Mouse (Mus musculus): ENCODE results near the gene Cfap61.
"Not testable (repeated sequence)": the region's sequence is repeated elsewhere in the genome, so short reads cannot be mapped to it uniquely, and the experiment has no call there.

The Cfap61 gene

GRCm38 (mm10) chr2:145934339-145935231 is at the start of gene Cfap61, which contains the start of gene Crnkl1:
TSS of gene Cfap61 (plus strand) at chr2:145934784.
TSS of gene Crnkl1 (minus strand) at chr2:145935014.
- DNase-seq: peak; percentile 93

GRCm38 (mm10) chr2:145884913-145885785 is 49.4 kb upstream of the Cfap61 start:
- no peak for DNase-seq

- peak; percentile 73 for DNase-seq
Observed at GRCm38 (mm10) chr2:145887937-145888765, 46.4 kb upstream of the Cfap61 start.

- no peak for DNase-seq
Observed at GRCm38 (mm10) chr2:145888766-145889480, 45.7 kb upstream of the Cfap61 start.

- no peak for DNase-seq
Observed at GRCm38 (mm10) chr2:145890571-145890970, 44.0 kb upstream of the Cfap61 start.

- DNase-seq: no peak
Observed at GRCm38 (mm10) chr2:145893756-145894155, 40.8 kb upstream of the Cfap61 start.

GRCm38 (mm10) chr2:145898106-145898505 is 36.5 kb upstream of the Cfap61 start:
- no peak for DNase-seq

GRCm38 (mm10) chr2:145900318-145900717 is 34.3 kb upstream of the Cfap61 start:
- DNase-seq: not testable (repeated sequence)

GRCm38 (mm10) chr2:145901861-145902260 is 32.7 kb upstream of the Cfap61 start, which contains the start of gene Naa20:
TSS of gene Naa20 (plus strand) at chr2:145902099.
- DNase-seq: no peak

- peak; percentile 90 for DNase-seq
Observed at GRCm38 (mm10) chr2:145903061-145903901, 31.3 kb upstream of the Cfap61 start.

- DNase-seq: no peak
Observed at GRCm38 (mm10) chr2:145903983-145904616, 30.5 kb upstream of the Cfap61 start.

- DNase-seq: no peak
Observed at GRCm38 (mm10) chr2:145905156-145905555, 29.4 kb upstream of the Cfap61 start.

GRCm38 (mm10) chr2:145905884-145906283 is 28.7 kb upstream of the Cfap61 start:
- not testable (repeated sequence) for DNase-seq

- no peak for DNase-seq
Observed at GRCm38 (mm10) chr2:145920941-145921650, 13.5 kb upstream of the Cfap61 start.

- no peak for DNase-seq
Observed at GRCm38 (mm10) chr2:145936975-145937374, 2.4 kb downstream of the Cfap61 start.

GRCm38 (mm10) chr2:145941403-145941802 is 6.8 kb downstream of the Cfap61 start:
- DNase-seq: peak; percentile 8

- no peak for DNase-seq
Observed at GRCm38 (mm10) chr2:145944286-145944685, 9.7 kb downstream of the Cfap61 start.

GRCm38 (mm10) chr2:145948402-145948954 is 13.9 kb downstream of the Cfap61 start:
- DNase-seq: no peak

- no peak for DNase-seq
Observed at GRCm38 (mm10) chr2:145949475-145950068, 15.0 kb downstream of the Cfap61 start.
